Mouse (Mus musculus) ES-Bruce4 (cell line): ENCODE results near the gene 2210011C24Rik.

ENCODE experiments used
- EP300 ChIP-seq: IDR thresholded peaks from 2 replicates; pipeline ENCODE4 v1.6.1; 2011; ENCODE audit warnings: low read depth, low read length; ENCODE audit not compliant: insufficient read depth
- POLR2A ChIP-seq: IDR thresholded peaks from one replicate; pipeline ENCODE4 v1.8.1; 2011; ENCODE audit warnings: low read length; ENCODE audit not compliant: insufficient read depth

DNA sequence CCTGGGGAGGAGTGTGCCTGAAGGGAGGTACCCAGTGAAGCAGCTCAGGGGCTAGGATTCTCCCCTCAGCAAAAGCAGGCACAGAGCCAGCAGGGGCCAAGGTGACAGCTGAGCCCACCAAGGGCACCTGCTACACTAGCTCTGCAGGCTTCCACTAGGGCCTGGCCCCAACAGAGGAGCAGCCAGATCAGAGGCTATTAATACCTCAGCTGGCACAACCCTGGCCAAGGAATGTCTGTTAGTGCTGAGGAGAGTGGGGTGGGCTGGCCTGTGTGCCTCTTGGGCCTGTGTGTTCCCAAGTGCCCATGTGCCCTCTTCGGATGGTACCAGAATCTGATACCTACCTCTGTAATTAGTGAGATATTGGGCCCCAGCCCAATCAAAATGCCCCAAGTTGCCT lies 31.7 kb downstream of the 2210011C24Rik start:
- TF ChIP-seq POLR2A (no peak), EP300 (no peak)
